Mouse (Mus musculus): ENCODE measurements around the gene Nsd1. TPM values are rescaled to one million over a fixed set of nuclear protein-coding genes. Genes with fewer than 3 reads are reported as not detected.
"Not testable (repeated sequence)": the region's sequence is repeated elsewhere in the genome, so short reads cannot be mapped to it uniquely, and the experiment has no call there.

Nsd1 gene
- polyA plus RNA-seq, 1 experiment = 9.5 TPM

GRCm38 (mm10) chr13:55191535-55191934, 18.0 kb upstream of the Nsd1 start:
- Histone ChIP-seq H3K27me3 (ENCODE audit: control insufficient read depth, insufficient read depth, low read length) (no peaks in the 10 kb centered on the region; the same call in 1 of the 2 replicates), H3K4me3 (ENCODE audit: control insufficient read depth, low read depth, low read length) (no peak overlapping the region), H3K4me1 (ENCODE audit: control insufficient read depth, insufficient read depth, low read length) (peaks cover 13% of the 10 kb centered on the region), H3K36me3 (ENCODE audit: control insufficient read depth, insufficient read depth, low read length) (no peaks in the 10 kb centered on the region), H3K27ac (ENCODE audit: control insufficient read depth, insufficient read depth, low read depth, low read length) (no peak overlapping the region)
- TF ChIP-seq CTCF (IDR thresholded peaks at IDR 0.05; ENCODE audit: control insufficient read depth, insufficient read depth, insufficient replicate concordance, low read depth, low read length) (no peak), POLR2A (IDR thresholded peaks at IDR 0.05; ENCODE audit: control insufficient read depth, low read depth, low read length) (no peak)

- H3K4me3 ChIP-seq (ENCODE audit: control insufficient read depth, low read depth, low read length); H3K27me3 ChIP-seq (ENCODE audit: control insufficient read depth, insufficient read depth, low read length); H3K4me1 ChIP-seq (ENCODE audit: control insufficient read depth, insufficient read depth, low read length); H3K36me3 ChIP-seq (ENCODE audit: control insufficient read depth, insufficient read depth, low read length); H3K27ac ChIP-seq (ENCODE audit: control insufficient read depth, insufficient read depth, low read depth, low read length): not testable (repeated sequence)
These were observed 6.8 kb upstream of the Nsd1 start for GRCm38 (mm10) chr13:55202758-55203157.

- no peaks in the 10 kb centered on the region for H3K27me3 ChIP-seq (ENCODE audit: control insufficient read depth, insufficient read depth, low read length)
- TF ChIP-seq POLR2A (IDR thresholded peaks at IDR 0.05; ENCODE audit: control insufficient read depth, low read depth, low read length) = no peak
- no peak for TF ChIP-seq CTCF (IDR thresholded peaks at IDR 0.05; ENCODE audit: control insufficient read depth, insufficient read depth, insufficient replicate concordance, low read depth, low read length)
- no peak overlapping the region for H3K4me3 ChIP-seq (ENCODE audit: control insufficient read depth, low read depth, low read length)
- H3K27ac ChIP-seq (ENCODE audit: control insufficient read depth, insufficient read depth, low read depth, low read length) = no peak overlapping the region
- H3K4me1 ChIP-seq (ENCODE audit: control insufficient read depth, insufficient read depth, low read length) = peaks cover 3% of the 10 kb centered on the region; the same call in 1 of the 2 replicates
- no peaks in the 10 kb centered on the region for H3K36me3 ChIP-seq (ENCODE audit: control insufficient read depth, insufficient read depth, low read length)
These were observed 5.8 kb upstream of the Nsd1 start for GRCm38 (mm10) chr13:55203740-55204139.

- Histone ChIP-seq H3K36me3 (ENCODE audit: control insufficient read depth, insufficient read depth, low read length) (no peaks in the 10 kb centered on the region), H3K27me3 (ENCODE audit: control insufficient read depth, insufficient read depth, low read length) (no peaks in the 10 kb centered on the region), H3K27ac (ENCODE audit: control insufficient read depth, insufficient read depth, low read depth, low read length) (no peak overlapping the region), H3K4me3 (ENCODE audit: control insufficient read depth, low read depth, low read length) (no peak overlapping the region), H3K4me1 (ENCODE audit: control insufficient read depth, insufficient read depth, low read length) (peaks cover 8% of the 10 kb centered on the region)
- TF ChIP-seq CTCF (IDR thresholded peaks at IDR 0.05; ENCODE audit: control insufficient read depth, insufficient read depth, insufficient replicate concordance, low read depth, low read length) (no peak), POLR2A (IDR thresholded peaks at IDR 0.05; ENCODE audit: control insufficient read depth, low read depth, low read length) (no peak)
These were observed 4.8 kb upstream of the Nsd1 start for GRCm38 (mm10) chr13:55204667-55205389.

GRCm38 (mm10) chr13:55205448-55206205, 4.0 kb upstream of the Nsd1 start:
- H3K27me3 ChIP-seq (ENCODE audit: control insufficient read depth, insufficient read depth, low read length) = no peaks in the 10 kb centered on the region
- no peak overlapping the region for H3K27ac ChIP-seq (ENCODE audit: control insufficient read depth, insufficient read depth, low read depth, low read length)

GRCm38 (mm10) chr13:55208837-55209648, 539 bp upstream of the Nsd1 start:
- TF ChIP-seq CTCF (IDR thresholded peaks at IDR 0.05; ENCODE audit: control insufficient read depth, insufficient read depth, insufficient replicate concordance, low read depth, low read length) (no peak), POLR2A (IDR thresholded peaks at IDR 0.05; ENCODE audit: control insufficient read depth, low read depth, low read length) (0 out of 2 replicates have a peak, but pooled peaks have one; percentile 8)
- Histone ChIP-seq H3K27ac (ENCODE audit: control insufficient read depth, insufficient read depth, low read depth, low read length) (peak overlapping the region; percentile 41), H3K36me3 (ENCODE audit: control insufficient read depth, insufficient read depth, low read length) (no peaks in the 10 kb centered on the region; the same call in 1 of the 2 replicates)

More at GRCm38 (mm10) chr13:55205448-55206205, 4.0 kb upstream of the Nsd1 start:
- Histone ChIP-seq H3K4me1 (ENCODE audit: control insufficient read depth, insufficient read depth, low read length) (peaks cover 10% of the 10 kb centered on the region), H3K4me3 (ENCODE audit: control insufficient read depth, low read depth, low read length) (no peak overlapping the region), H3K36me3 (ENCODE audit: control insufficient read depth, insufficient read depth, low read length) (no peaks in the 10 kb centered on the region)
- TF ChIP-seq CTCF (IDR thresholded peaks at IDR 0.05; ENCODE audit: control insufficient read depth, insufficient read depth, insufficient replicate concordance, low read depth, low read length) (no peak), POLR2A (IDR thresholded peaks at IDR 0.05; ENCODE audit: control insufficient read depth, low read depth, low read length) (no peak)

More at GRCm38 (mm10) chr13:55208837-55209648, 539 bp upstream of the Nsd1 start:
- Histone ChIP-seq H3K27me3 (ENCODE audit: control insufficient read depth, insufficient read depth, low read length) (no peaks in the 10 kb centered on the region), H3K4me1 (ENCODE audit: control insufficient read depth, insufficient read depth, low read length) (peaks cover 10% of the 10 kb centered on the region), H3K4me3 (ENCODE audit: control insufficient read depth, low read depth, low read length) (peak overlapping the region; percentile 83; the same call in 1 of the 2 replicates)
